Mouse (Mus musculus): ENCODE data around the gene Cd300e.

Cd300e gene

GRCm38 (mm10) chr11:115062077-115062476 lies at the start of gene Cd300e:
TSS of gene Cd300e (minus strand) at chr11:115062177.
- in situ Hi-C loops (cut with MboI, MseI), result loop anchor here (5.0 kb wide), 1 partner anchor 40 kb away; no protein-coding TSS in a partner anchor

GRCm38 (mm10) chr11:115110271-115110670 lies 48.3 kb upstream of the Cd300e start:
- in situ Hi-C loops (cut with MboI, MseI), result no loop called here

- in situ Hi-C loops (cut with MboI, MseI), result no loop called here
Measured at GRCm38 (mm10) chr11:115108176-115108575, 46.2 kb upstream of the Cd300e start.

- in situ Hi-C loops (cut with MboI, MseI), result no loop called here
Measured at GRCm38 (mm10) chr11:115107403-115107916, 45.5 kb upstream of the Cd300e start.

GRCm38 (mm10) chr11:115106638-115107037 lies 44.7 kb upstream of the Cd300e start:
- in situ Hi-C loops (cut with MboI, MseI), result no loop called here

- in situ Hi-C loops (cut with MboI, MseI), result no loop called here
Measured at GRCm38 (mm10) chr11:115104769-115105563, 43.0 kb upstream of the Cd300e start.

GRCm38 (mm10) chr11:115103470-115104413 lies 41.8 kb upstream of the Cd300e start:
- in situ Hi-C loops (cut with MboI, MseI), result no loop called here

GRCm38 (mm10) chr11:115102116-115102515 lies 40.1 kb upstream of the Cd300e start:
- in situ Hi-C loops (cut with MboI, MseI), result no loop called here

- in situ Hi-C loops (cut with MboI, MseI), result no loop called here
Measured at GRCm38 (mm10) chr11:115101615-115102051, 39.7 kb upstream of the Cd300e start.

- in situ Hi-C loops (cut with MboI, MseI), result no loop called here
Measured at GRCm38 (mm10) chr11:115100741-115101140, 38.8 kb upstream of the Cd300e start.

- in situ Hi-C loops (cut with MboI, MseI), result no loop called here
Measured at GRCm38 (mm10) chr11:115100032-115100621, 38.1 kb upstream of the Cd300e start.

GRCm38 (mm10) chr11:115099241-115099840 lies 37.4 kb upstream of the Cd300e start:
- in situ Hi-C loops (cut with MboI, MseI), result no loop called here

GRCm38 (mm10) chr11:115098203-115098932 lies 36.4 kb upstream of the Cd300e start:
- in situ Hi-C loops (cut with MboI, MseI), result no loop called here

GRCm38 (mm10) chr11:115092140-115092539 lies 30.2 kb upstream of the Cd300e start:
- in situ Hi-C loops (cut with MboI, MseI), result loop anchor here (5.0 kb wide), 1 partner anchor 65 kb away; no protein-coding TSS in a partner anchor

GRCm38 (mm10) chr11:115091362-115091901 lies 29.5 kb upstream of the Cd300e start, which contains the start of gene Rab37:
TSS of gene Rab37 (plus strand) at chr11:115091431.
- in situ Hi-C loops (cut with MboI, MseI), result loop anchor here (5.0 kb wide), 1 partner anchor 66 kb away; no protein-coding TSS in a partner anchor

GRCm38 (mm10) chr11:115089853-115090252 lies 27.9 kb upstream of the Cd300e start:
- in situ Hi-C loops (cut with MboI, MseI), result loop anchor here (5.0 kb wide), 1 partner anchor 67 kb away; no protein-coding TSS in a partner anchor

GRCm38 (mm10) chr11:115086213-115086612 lies 24.2 kb upstream of the Cd300e start:
- in situ Hi-C loops (cut with MboI, MseI), result no loop called here

- in situ Hi-C loops (cut with MboI, MseI), result no loop called here
Measured at GRCm38 (mm10) chr11:115085064-115085463, 23.1 kb upstream of the Cd300e start.

GRCm38 (mm10) chr11:115084595-115084994 lies 22.6 kb upstream of the Cd300e start:
- in situ Hi-C loops (cut with MboI, MseI), result no loop called here
